Mouse (Mus musculus): ENCODE measurements around the gene Ssr2.

DNA sequence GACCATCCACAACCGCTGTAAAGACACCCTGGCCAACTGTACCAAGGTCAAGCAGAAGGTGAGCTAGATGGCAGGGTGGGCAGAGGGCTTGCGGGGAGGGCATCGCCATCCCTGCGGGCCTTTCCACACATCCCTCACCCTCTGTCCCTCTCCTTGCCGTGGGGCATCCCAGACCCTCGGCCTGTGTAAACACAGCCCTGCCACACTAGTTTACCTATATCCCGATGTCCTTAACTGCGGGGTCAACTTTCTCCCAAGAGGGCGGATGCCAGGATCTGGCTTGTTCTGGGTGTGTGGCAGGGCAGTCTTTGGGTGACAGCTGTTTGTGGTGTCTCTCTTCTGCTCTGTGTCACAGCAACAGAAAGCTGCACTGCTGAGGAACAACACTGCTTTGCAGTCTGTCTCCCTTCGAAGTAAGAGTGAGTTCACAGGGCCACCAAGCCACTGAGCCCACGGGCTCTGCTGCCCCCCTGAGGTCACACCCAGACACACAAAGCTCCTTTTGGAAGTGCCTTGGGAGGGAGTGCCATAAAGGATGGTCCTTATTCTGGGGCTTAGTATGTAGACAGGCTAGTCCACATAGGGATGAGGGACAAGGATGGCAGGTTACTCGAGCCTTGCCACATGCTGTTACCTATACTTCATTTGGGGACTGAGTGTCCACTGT, 56.4 kb downstream of the Ssr2 start:
- TF ChIP-seq CTCF (IDR thresholded peaks at IDR 0.05; ENCODE audit: control insufficient read depth, insufficient read depth, low read length) (peak; percentile 72), POLR2A (IDR thresholded peaks at IDR 0.05; ENCODE audit: borderline replicate concordance, control insufficient read depth, low read depth, low read length) (no peak)

Data from bone marrow, adult 2 months (tissue).